Mouse (Mus musculus) CD4-positive, CD25-positive, alpha-beta regulatory T cell, adult 4 months (primary cell): ENCODE measurements around the gene Kif22. TPM values are rescaled to one million over a fixed set of nuclear protein-coding genes. Genes with fewer than 3 reads are reported as not detected.

Source experiments
- ATAC-seq: one replicate; pipeline ENCODE4 v1.8.0; 2017
- polyA plus RNA-seq, 2 experiments: library from polyadenylated mRNA; unstranded; fragments of 100-300 nt; shearing (Covaris generic); gene quantifications; one replicate each; pipeline ENCODE4 v1.2.1; 2017

Kif22 gene
- polyA plus RNA-seq, 2 experiments from 2014 or later = 13.9 to 20.5 TPM

DNA sequence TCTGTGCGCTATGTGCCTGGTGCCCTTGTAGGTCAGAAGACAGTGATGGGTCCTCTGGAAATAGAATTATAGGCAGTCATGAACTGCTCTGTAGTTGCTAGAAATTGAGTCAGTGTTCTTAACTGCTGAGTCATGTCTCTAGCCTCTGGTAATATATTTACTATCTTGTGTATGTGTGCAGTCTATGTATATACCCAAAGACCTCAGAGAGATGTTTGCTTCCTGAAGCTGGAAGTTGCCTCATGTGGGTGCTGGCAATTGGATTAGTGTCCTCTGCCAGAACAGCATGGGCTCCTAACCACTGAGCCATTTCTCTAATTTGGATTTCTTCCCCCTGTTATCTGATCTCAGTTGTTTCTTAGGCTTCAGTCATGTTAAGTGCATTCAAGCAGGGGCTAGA lies 12.1 kb downstream of the Kif22 start:
- no peak for ATAC-seq

DNA sequence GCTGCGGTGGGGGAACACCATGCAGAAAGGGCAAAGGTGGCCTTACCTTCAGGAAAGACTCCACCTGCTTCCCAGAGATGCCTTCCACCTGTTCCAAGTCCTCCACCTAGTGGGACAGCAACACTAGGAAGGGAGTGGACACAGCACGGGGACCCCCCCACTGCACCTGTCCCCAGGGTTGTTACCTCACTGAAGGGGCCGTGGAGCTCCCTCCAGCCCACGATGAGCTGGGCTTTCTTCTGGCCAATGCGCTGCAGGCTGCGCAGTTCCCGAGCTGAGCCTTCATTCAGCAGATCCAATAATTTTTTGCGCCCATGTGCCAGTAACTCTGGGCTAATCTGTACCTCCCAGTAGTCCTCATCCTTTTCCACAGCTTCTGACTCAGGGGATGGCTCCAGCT lies 14.4 kb downstream of the Kif22 start:
- ATAC-seq = no peak

DNA sequence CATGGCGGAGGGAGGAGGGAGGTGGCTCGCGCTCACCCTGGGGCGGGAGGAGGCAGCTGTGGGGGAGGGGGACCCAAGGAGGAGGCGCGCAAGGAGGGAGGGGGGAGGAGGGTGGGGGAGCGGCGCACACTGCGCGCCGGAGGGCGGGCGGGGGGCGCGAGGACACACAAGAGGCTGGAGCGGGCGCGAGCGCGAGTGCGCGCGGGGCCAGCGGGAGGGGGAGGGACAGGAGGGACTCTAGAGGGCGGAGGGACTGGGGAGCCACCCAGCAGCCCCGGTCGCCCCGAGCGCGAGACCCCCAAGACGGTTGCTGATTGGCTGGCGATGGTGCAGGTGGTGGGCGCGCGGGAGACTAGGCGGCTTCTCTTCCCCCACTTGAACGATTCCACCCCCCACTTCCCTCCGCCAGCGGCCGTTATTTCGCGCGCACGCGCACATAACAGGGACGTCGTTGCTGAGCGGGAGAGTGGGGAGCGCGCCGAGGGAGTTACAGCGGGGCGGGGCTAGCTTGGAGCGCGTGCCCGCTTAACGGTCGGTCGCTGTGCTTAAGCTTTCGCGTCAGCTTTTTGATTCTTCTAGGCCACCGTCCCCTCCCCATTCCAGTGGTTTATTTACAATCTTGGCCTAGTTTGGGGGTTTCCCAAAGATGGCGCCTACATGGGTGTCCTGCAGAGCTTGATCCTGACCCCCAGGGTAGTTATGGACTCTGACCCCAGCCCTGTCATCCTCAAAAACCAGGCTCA lies 15.1 kb downstream of the Kif22 start, which contains the start of gene Maz:
Gene Maz, minus strand, starts transcription at position 54 of the 743 bp plus-strand sequence.
- peak; percentile 76 for ATAC-seq

DNA sequence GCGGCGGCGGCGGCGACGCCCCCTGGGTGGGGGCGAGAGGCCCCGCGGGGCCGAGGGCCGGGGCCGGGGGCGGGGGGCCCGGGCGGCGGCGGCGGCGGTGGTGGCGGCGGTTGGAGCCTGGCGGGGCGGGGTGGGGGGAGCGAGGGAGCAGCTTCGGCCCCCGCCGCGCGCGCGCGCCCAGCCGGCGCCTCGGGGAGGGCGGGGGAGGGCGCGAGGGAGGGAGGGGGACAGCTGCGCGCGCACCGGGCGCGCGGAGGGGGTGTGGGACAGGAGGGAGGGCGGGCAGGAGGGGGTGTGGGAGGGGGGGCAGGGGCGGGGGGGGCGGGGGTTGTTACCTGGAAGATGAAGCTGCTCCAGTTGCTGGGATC lies 15.7 kb downstream of the Kif22 start:
- ATAC-seq = no peak

DNA sequence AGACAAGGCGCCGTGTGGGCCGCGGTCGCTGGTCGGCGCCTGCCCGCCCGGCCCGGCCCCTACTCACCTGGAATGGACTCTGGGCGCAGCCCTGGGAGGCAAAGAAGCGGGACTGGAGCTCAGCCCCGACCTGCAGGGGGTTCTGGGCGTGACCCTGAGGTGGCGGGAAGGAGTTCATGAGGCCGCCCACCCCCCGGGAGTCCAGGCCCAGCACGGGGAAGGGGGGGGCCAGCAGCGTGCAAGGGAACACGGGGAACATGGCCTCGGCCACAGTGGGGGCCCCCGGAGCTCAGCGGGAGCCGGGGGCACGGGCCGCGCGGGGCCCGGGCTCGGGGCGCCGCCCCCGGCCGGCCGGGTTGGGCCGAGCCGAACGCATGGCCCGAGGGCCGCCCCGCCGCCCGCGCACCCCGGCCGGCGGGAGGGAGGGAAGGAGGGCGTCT lies 16.1 kb downstream of the Kif22 start:
- ATAC-seq = no peak

DNA sequence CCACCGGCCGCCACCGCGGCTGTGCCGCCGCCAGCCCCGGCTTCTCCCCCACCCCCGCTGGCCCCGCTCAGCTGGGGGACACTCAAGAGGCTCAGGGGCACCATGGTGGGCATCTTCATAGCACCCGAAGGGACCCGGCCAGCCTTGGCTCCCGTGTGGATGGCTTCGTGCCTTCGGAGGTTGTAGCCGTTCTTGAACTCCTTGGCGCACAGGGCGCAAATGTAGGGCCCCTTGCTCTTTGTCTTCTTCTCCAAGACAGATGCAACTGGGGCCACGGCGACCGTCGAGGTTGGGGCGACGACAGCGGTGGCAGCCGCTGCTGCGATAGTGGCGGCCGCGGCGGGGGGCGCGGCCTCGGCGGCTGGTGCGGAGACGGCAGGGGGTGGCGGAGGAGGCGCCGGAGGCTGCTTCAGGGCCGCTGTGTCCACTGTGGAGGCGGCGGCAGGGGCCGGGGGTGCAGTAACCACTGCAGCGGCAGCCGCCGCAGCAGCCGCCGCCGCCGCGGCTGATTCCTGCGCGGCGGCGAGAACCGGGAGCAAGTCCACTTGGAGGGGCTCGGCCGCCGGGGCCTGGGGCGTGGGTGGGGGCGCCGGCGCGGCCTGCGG lies 16.6 kb downstream of the Kif22 start:
- no peak for ATAC-seq

DNA sequence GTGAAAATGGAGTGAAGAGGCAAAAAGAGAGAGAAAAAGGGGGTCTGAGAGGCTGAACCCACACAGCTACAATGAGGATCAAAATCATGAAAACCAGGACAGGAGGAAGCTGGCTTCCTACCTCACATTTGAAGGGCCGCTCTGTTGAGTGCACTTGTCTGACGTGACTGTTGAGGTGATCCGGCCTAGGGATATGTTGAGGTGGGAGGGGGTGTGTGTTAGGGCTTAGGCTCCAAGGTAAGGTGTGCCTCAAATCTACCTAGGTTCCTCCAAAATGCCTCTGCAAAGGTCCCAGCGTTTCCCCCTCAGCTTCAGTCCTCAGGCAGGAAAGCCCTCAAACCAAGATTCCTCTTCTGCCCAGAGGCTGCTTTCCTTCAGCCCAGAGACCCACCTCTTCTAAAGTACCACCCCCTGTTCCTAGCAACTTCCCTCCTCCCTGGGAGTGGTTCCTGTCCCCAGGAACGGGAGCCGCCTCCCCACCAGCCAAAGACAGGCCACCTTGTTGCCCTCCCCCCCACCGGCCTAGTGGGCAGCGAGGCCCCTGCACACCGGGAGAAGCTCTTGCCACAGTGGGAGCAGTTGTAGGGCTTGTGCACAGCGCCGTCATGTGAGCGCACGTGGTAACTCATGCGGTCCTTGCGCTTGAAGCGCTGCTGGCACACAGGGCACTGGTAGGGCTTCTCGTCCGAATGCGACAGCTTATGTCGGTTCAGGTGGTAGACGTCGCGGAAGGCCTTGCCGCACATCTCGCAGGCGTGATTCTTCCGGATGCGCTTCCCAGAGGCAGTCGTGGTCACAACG lies 17.3 kb downstream of the Kif22 start:
- ATAC-seq = peak; percentile 43

DNA sequence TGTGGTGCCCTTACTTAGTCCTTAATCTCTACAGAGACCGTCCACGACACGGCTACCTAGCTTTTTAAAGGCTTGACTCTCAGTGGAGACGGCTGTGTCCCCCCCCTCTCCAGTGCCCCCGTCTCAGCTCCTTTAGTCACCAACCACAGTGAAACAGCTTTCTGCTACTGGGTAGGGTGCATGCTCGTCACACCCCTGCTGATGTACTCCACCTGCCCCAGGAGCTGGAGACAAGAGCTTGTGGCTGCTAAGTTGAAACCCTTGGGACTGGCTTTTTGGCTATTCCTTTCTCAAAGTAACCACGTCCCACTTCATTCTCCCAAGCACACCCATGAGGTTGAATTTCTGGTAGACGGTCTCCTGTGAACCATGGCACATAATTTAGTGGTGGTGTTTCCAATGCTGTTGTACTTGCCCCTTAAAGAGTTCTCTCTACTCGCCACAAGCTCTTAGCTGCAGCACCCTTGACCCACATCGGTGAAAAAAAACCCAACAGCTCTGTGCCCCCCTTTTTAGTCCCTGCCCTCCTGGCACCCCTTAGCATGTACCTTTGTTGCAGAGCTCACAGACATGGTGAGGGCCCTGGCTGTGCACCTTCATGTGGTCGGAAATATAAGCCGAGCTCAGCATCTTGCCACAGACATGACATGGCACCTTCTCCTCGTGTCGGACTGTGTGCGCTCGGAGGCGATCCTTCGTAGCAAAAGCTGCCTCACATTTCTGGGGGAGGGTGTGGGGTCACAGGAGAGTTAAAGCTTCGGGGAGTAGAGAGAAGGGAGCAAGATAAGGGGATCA lies 18.2 kb downstream of the Kif22 start:
- no peak for ATAC-seq

DNA sequence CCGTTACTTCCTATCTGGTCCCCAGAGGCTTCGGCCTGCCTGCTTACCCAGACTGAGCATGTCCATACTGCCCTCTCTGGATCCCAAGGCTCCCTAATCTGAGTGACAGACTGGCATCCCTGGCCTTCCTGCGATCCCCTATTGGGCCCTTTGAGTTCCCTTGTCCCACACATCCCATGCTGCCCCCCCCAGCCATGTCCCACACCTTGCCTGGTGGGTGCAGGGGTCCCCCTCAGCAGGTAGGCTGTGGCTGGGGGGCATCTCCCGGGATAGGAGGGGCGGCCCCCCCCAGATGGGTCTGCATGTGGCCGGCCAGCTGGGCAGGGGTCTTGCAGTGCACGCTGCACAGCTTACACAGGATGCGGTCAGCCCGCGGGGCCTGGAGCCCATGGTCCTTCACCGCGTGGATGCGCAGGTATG lies 19.0 kb downstream of the Kif22 start:
- no peak for ATAC-seq

DNA sequence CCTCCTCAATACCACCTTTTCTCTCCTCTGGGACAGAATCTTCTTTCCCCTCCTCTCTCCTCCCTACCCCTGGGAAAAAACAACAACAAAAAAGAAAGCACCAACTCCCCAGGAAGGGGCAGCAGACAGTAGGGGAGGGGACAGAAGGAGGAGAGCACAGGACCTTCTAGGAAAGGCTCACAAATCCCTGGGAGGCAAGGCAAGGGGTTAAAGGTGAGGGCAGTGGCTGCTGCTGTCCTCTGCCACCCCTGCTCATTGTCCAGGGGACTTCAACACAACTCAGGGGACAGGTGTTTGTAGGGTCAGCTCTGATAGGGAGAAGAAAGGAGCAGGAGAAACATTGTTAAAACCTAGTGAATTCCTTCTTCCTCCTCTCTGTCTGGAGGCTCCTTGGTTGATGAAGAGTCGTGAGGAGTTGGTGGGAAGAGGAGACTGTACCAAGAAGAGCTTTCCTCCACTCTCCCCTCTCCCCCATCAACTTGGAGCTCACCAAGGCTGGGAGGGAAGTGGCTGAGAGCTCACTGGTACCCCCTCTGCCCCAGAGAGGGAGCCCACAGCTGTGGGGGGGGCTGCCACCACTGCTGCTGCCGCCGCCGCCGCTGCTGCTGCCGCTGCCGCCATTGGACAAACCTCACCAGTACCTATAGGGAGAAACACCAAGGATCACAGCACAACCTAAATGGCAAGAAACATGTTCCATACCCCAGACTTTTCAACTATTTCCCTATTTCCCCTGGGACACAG lies 19.6 kb downstream of the Kif22 start:
- ATAC-seq = no peak

DNA sequence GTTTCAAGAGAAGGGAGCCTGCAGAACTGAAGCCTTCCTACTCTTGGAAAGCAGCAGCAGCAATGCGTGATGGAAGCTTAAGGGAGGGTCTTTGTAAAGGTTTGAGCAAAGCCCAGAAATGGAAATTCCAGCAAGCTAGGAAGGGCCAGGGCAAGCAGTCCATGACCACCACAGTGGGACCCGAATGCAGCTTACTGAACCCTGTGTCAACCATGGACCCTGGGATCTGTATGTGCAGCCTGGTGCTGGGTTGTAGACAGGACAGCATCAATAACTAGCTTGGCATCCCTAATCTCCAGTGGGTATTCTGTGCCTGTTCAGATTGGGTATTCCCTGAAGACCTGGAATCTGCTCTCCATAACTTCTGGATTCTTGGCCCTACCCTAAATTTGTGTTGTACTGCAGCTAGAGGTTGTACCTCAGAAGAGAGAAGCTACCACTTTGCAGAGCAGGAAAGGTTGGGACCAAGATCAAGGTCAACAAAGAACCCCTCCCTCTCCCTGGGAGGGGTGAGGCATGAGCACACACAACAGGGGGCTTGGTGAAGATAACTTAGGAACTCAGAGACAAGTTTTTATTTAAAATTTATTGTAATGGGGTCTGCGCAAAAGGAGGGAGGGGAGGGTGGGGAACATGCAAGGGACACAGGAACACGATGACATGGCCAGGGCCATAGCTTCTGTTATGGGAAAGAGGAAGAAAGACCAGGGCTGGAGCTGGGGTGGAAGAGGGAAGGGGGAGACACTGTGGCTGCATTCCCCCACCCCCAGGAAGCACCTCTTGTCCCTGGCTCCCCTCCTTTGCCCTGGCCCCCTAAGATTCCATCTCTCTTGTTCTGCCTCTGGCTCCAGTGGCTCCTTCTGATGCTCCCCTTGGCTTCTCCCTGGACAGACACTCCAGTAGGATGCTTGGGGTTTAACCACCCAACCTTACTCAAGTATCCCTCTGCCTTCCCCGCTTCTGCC lies 20.4 kb downstream of the Kif22 start:
- no peak for ATAC-seq

DNA sequence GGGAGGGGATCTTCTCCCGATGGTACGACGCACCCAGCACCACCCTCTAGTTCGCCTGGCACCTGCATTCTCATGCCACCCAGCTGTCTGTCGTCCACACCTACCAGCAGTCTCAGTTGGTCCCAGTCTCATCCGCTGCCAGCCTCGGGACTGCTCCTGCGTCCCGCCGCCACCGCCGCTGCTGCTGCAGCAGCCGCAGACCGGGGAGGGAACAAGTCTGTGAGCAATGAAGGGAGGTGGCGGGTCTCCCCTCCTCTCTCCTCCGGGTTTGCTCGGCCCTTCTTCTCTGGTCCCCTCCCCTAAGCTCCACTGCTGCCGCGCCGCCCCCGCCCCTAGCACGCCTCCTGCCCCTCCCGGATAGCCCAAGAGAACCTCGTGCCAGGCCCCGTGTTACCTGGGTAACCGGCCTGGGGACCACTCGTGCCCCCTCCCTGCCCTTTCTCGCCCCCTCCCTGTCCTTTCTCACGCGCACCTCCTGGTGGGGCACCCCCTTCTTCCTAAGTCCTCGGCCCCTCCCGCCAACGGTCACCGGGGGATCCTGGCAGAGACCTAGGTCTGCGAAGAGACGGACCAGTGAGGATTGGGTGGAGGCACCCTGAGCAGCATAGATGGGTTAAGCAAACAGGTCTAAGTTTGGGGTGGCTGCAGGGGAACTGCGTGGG lies 21.2 kb downstream of the Kif22 start, which contains the start of the genes Gm42742 and Prrt2:
Gene Gm42742, minus strand, starts transcription at position 197 of the 662 bp plus-strand sequence.
Gene Prrt2, minus strand, starts transcription at position 311 of the 662 bp plus-strand sequence.
- ATAC-seq = peak; percentile 21

DNA sequence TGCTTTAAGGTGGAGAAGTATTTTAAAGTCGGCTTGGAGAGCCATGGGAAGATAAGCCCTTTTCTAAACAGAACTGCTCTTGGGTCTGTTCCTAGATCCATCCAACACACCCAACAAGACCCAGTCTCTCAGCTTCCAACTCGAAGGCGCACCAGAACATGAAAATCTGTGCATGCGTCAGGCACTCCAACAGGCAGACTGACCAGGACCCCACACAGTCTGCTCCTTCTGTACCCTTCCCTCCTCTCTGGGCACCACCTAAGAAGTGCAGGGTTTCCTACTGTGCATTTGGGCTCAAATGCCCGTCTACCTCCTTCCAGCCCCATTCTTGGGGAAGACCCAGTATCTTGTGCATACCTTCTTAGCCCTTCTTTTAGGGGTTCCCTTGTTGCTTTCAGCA lies 21.8 kb downstream of the Kif22 start:
- ATAC-seq = no peak

DNA sequence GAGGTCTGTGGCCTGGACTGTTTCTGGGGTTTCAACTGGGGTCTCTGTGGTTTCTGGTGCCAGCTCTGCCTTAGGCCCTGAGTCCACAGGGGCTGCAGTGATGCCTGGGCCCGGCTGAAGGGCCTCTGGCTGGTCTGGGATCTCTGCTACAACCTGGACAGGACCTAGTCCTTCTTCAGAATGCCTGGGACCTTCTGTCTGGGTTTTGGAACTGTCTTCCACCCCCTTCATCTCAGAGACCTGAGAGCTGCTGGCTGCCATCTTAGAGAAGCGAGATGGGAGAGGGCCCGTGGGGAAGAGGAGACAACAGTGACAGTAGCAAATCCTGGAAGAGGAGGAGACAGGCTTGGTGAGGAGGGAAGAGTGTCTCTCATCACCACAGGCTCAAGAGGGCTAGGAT lies 22.2 kb downstream of the Kif22 start:
- no peak for ATAC-seq

DNA sequence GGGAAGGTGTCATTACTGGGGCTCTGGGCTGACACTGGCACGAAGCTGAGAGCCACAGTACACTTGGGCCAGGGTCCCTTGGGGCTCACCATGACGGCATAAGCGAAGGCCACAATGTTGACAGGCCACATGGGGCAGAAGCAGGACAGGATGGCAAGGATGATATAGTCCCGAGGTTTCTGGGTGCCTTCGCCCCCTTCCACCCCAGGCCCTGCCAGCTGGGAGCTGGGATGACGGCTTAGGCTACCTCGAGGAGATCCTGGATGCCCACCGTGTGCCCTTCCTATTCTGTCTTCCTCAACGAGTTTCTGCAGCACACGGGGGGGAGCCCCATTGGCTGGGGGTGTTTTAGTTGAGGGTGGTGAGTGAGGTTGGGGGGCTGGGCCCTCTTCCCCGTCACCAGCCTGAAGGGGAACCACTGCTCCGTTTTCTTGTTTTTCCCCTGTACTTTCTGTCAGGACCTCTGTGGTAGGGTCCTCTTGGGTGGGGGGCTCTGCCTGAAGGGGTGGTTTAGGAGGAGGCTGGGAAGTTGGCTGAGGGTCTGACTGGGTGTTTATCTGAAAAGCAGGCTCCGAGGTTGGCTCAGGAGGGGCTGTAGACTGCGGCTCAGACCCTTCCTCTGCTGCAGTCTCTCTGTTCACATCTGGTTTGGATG lies 22.8 kb downstream of the Kif22 start:
- no peak for ATAC-seq

DNA sequence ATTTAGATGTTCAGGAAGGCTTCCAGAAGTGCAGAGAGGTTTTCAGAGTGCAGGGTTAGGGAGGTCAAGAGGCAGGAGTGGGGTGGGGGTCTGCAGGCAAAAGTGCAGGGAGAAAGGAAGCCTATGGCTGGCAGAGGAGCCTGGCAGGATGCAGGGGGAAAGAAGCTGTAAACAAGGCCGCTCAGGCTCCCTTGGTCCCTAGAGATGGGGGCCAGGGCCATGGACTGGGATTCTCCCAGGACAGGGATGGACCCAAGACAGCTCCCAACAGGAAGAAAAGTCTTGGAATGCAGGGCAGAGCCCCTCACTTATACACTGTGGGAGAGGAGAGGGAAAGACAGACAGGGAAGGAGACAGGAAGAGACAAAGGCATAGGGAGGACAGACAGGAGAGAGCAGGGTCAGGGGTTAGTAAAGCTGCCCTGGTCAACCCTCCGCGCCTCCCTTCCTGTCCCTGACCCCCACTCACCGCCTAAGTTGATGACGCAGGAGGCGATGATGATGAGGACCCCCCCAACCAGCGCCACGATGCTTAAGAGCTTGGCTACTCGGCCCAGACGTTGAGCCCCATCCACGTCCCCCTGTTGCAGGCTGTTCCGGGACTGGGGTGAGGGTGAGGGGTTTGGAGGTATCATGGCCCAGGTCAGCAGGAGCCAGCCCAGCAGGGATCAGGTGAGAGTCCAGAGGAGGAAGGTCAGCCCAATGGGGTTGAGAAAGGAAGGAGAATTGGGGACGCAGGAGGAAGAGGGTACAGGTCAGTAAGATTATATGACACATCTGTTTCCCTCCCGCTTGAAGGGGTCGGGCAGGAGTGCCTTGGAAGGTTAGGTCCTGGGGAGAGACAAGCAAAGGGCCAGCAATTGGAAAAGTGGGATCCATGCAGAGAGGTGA lies 23.6 kb downstream of the Kif22 start:
- no peak for ATAC-seq

DNA sequence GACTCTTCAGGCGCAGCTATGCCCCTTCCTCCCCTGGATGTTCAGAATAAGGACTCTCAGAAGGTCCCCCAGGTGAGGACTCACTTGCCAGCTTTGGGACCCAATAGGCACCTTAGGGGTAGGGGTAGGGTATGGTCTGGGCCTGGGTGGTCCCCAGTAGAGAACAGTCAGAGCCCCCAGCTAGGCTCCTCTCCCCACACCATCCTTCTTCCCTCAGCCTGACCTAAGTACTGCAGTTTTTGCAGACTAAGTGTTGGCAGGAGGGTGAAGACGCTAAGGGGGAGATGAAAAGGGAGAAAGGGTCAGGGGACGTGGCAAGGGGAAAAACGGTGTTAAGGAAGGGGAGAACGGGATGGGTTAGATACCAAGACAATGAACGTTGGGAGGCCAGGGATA lies 24.3 kb downstream of the Kif22 start:
- no peak for ATAC-seq
